Mouse (Mus musculus) bone marrow macrophage, adult 2 months (primary cell): Measurements from ENCODE around the gene Dip2c.

ENCODE experiments used
- CTCF ChIP-seq: IDR thresholded peaks from 2 replicates; pipeline ENCODE4 v1.5.1; 2012; ENCODE audit warnings: low read depth, mild to moderate bottlenecking, low read length, moderate library complexity
- POLR2A ChIP-seq: IDR thresholded peaks from 2 replicates; pipeline ENCODE4 v1.6.1; 2012; ENCODE audit warnings: mild to moderate bottlenecking, low read depth, low read length, borderline replicate concordance

DNA sequence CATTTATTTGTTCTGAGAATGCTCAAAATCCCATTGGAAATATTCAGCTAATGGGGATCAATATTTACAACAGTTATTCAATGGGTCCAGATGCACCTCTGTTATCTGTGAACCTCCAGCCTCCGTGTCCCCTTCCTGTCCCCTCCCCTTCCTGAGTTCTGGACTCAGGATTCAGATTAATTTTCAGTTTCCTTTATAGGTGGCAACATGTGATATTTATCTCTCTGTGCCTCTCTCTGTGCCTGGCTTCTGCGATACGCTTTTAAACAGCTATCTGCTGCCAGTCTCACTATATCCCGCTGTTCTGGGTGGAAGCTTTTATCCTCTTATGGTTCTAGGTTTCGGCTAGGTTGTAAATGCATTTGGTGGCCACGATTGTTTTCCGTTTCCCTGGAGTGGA lies 38.8 kb upstream of the Dip2c start:
- TF ChIP-seq CTCF = no peak
- no peak for TF ChIP-seq POLR2A
